Mouse (Mus musculus): ENCODE data around the gene Brpf1. TPM values are rescaled to one million over a fixed set of nuclear protein-coding genes. Genes with fewer than 3 reads are reported as not detected.

The Brpf1 gene
- polyA plus RNA-seq, 1 experiment from 2014 or later, result 20.1 TPM

DNA sequence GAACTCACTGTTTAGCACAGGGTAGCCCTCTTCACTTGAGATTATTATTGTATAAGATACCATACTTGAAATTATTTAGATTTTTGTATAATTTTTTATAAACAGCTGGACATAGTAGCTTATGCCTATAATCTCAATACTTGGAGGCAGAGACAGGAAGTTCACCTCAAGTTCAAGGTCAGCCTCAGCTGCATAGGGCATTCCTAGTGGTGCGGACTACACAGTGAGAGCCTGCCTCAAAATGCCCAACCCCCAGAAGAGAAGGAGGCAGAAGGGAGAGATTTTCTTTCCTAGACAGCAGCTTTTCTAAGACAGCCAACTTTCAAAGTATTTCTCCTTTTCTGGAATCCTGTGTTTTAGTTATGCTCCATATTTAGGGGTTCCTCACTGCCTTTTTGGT, 44.2 kb downstream of the Brpf1 start:
- Histone ChIP-seq H3K9me3 (ENCODE audit: control insufficient read depth, low read depth, low read length) (no peaks in the 10 kb centered on the region), H3K27me3 (ENCODE audit: control insufficient read depth, insufficient read depth, low read length) (no peaks in the 10 kb centered on the region), H3K4me2 (replicated peaks; ENCODE audit: low read depth, low read length) (no peak overlapping the region), H3K9ac (replicated peaks; ENCODE audit: low read depth, low read length) (no peak overlapping the region), H3K36me3 (ENCODE audit: control insufficient read depth, insufficient read depth, low read length) (no peaks in the 10 kb centered on the region), H3K4me3 (ENCODE audit: low read depth, low read length) (no peak overlapping the region), H3K27ac (ENCODE audit: low read length) (no peak overlapping the region), H3K4me1 (ENCODE audit: control insufficient read depth, insufficient read depth, low read length) (0 out of 2 replicates have a peak, but pooled peaks cover 3% of the 10 kb centered on the region)
- no peak for ATAC-seq (ENCODE audit: insufficient number of reproducible peaks, insufficient read depth, low FRiP score, low read depth)
- WGBS, result 80% methylated on average over 1 of the region's 1 CpGs

DNA sequence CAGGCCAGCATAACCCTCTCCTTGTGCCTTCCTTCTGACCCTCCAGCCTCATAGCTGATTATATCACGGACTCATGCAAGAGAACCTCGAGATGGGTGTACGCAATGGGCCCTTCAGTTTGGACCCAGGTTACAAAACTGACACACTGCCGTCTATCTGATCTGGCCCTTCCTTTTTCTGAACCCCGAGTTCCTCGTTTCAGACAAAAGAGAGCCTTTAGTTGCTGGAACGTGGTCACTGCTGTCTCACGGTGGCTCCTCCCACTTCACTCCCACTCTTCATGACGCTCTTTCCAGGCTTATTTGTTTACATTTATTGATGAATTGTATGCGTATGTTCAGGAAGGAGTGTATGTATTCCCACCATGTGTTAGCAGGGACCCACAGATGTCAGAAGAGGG, 44.7 kb downstream of the Brpf1 start:
- ATAC-seq (ENCODE audit: insufficient number of reproducible peaks, insufficient read depth, low FRiP score, low read depth), result no peak
- 46% methylated on average over 10 of the region's 10 CpGs for WGBS
- H3K27ac ChIP-seq (ENCODE audit: low read length), result no peak overlapping the region
- no peak overlapping the region for H3K4me2 ChIP-seq (replicated peaks; ENCODE audit: low read depth, low read length)
- no peak overlapping the region for H3K4me3 ChIP-seq (ENCODE audit: low read depth, low read length)
- H3K9me3 ChIP-seq (ENCODE audit: control insufficient read depth, low read depth, low read length), result no peaks in the 10 kb centered on the region
- 0 out of 2 replicates have a peak, but pooled peaks cover 3% of the 10 kb centered on the region for H3K4me1 ChIP-seq (ENCODE audit: control insufficient read depth, insufficient read depth, low read length)
- H3K36me3 ChIP-seq (ENCODE audit: control insufficient read depth, insufficient read depth, low read length), result no peaks in the 10 kb centered on the region
- no peak overlapping the region for H3K9ac ChIP-seq (replicated peaks; ENCODE audit: low read depth, low read length)
- no peaks in the 10 kb centered on the region for H3K27me3 ChIP-seq (ENCODE audit: control insufficient read depth, insufficient read depth, low read length)

DNA sequence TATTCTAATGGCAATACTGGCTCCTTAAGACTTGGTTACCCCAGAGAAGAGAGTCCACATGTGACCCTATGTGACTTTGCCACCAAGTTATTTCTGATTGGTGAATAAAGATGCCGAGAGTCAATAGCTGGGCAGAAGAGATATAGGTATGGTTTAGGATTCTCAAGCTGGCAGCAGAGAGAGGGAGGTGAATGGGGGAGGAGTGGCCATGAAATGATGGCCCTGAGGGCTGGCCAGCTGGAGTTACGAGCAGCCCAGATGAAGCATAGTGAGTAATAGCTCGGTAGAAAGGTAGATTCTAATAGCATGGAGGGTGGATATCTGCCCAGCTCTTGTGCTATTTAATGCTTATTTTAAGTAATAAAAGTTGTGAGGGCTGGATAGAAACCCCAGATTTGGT, 45.9 kb downstream of the Brpf1 start:
- no peaks in the 10 kb centered on the region for H3K27me3 ChIP-seq (ENCODE audit: control insufficient read depth, insufficient read depth, low read length)
- WGBS, result 80% methylated on average over 3 of the region's 3 CpGs
- H3K9ac ChIP-seq (replicated peaks; ENCODE audit: low read depth, low read length), result no peak overlapping the region
- no peak overlapping the region for H3K4me2 ChIP-seq (replicated peaks; ENCODE audit: low read depth, low read length)
- H3K9me3 ChIP-seq (ENCODE audit: control insufficient read depth, low read depth, low read length), result no peaks in the 10 kb centered on the region
- H3K4me3 ChIP-seq (ENCODE audit: low read depth, low read length), result no peak overlapping the region
- 0 out of 2 replicates have a peak, but pooled peaks cover 3% of the 10 kb centered on the region for H3K4me1 ChIP-seq (ENCODE audit: control insufficient read depth, insufficient read depth, low read length)
- no peaks in the 10 kb centered on the region for H3K36me3 ChIP-seq (ENCODE audit: control insufficient read depth, insufficient read depth, low read length)
- H3K27ac ChIP-seq (ENCODE audit: low read length), result no peak overlapping the region
- no peak for ATAC-seq (ENCODE audit: insufficient number of reproducible peaks, insufficient read depth, low FRiP score, low read depth)

DNA sequence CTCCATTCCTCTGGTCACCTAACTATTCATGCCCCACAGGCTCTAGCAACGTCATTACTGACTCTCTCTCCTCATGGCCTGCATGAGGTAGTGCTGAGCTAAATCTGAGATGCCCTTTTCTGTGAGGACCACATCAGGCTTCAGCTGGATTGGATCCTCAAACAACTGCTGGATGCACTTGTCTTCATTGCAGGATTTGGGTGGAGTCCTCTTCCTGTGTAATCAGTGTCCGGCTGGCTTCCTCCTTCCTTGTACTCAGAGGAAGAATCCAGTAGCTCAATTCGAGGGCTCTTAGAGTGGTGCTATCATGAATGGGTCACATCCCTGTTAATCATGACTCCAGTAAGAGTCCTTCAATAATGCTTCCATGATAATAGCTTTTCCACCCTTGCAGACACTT, 46.8 kb downstream of the Brpf1 start:
- no peak for ATAC-seq (ENCODE audit: insufficient number of reproducible peaks, insufficient read depth, low FRiP score, low read depth)
- Histone ChIP-seq H3K27me3 (ENCODE audit: control insufficient read depth, insufficient read depth, low read length) (no peaks in the 10 kb centered on the region), H3K4me2 (replicated peaks; ENCODE audit: low read depth, low read length) (no peak overlapping the region), H3K36me3 (ENCODE audit: control insufficient read depth, insufficient read depth, low read length) (no peaks in the 10 kb centered on the region), H3K4me3 (ENCODE audit: low read depth, low read length) (no peak overlapping the region), H3K9me3 (ENCODE audit: control insufficient read depth, low read depth, low read length) (no peaks in the 10 kb centered on the region), H3K27ac (ENCODE audit: low read length) (no peak overlapping the region), H3K9ac (replicated peaks; ENCODE audit: low read depth, low read length) (no peak overlapping the region), H3K4me1 (ENCODE audit: control insufficient read depth, insufficient read depth, low read length) (0 out of 2 replicates have a peak, but pooled peaks cover 3% of the 10 kb centered on the region)
- 70% methylated on average over 3 of the region's 3 CpGs for WGBS

DNA sequence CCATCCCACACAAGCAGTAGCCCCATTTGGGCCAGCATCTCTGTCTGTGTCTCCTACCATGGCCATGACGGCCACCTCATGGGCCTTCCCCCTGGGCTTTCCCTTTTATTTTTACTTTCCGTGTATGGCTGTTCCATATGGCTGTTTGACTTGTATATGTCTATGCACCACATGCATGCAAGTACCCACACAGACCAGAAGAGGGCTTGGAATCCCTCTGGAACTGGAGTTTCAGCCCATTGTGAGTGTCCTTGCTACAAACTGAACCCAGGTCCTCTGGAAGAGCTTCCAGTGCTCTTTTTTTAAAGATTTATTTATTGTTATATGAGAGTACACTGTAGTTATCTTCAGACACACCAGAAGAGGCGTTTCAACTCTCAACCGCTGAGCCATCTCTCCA, 54.5 kb downstream of the Brpf1 start:
- Histone ChIP-seq H3K36me3 (ENCODE audit: control insufficient read depth, insufficient read depth, low read length) (no peaks in the 10 kb centered on the region), H3K27me3 (ENCODE audit: control insufficient read depth, insufficient read depth, low read length) (no peaks in the 10 kb centered on the region), H3K4me3 (ENCODE audit: low read depth, low read length) (no peak overlapping the region), H3K27ac (ENCODE audit: low read length) (no peak overlapping the region), H3K4me1 (ENCODE audit: control insufficient read depth, insufficient read depth, low read length) (no peaks in the 10 kb centered on the region), H3K9ac (replicated peaks; ENCODE audit: low read depth, low read length) (no peak overlapping the region), H3K9me3 (ENCODE audit: control insufficient read depth, low read depth, low read length) (no peaks in the 10 kb centered on the region), H3K4me2 (replicated peaks; ENCODE audit: low read depth, low read length) (no peak overlapping the region)
- ATAC-seq (ENCODE audit: insufficient number of reproducible peaks, insufficient read depth, low FRiP score, low read depth), result no peak
- 73% methylated on average over 4 of the region's 4 CpGs for WGBS

DNA sequence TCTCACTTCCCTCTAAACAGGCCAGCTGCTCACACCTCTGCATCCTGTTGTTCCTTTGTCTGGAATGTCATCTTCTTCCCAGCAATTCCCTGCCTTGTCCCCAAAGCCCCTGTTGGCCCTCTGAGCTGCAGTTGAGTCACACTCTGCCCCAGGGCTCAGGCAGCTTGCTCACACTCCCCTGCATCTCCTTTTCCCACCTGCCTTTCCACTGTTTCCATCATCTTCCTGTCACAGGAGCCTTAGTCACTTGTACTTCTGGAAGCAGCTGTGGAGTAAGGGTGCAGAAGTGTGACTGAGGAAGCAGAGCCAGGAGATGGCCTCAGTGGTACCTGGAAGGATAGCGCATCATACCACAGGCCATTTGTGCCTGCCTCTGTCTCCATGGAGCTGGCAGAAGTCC, 55.3 kb downstream of the Brpf1 start:
- no peak overlapping the region for H3K4me3 ChIP-seq (ENCODE audit: low read depth, low read length)
- no peak for ATAC-seq (ENCODE audit: insufficient number of reproducible peaks, insufficient read depth, low FRiP score, low read depth)

DNA sequence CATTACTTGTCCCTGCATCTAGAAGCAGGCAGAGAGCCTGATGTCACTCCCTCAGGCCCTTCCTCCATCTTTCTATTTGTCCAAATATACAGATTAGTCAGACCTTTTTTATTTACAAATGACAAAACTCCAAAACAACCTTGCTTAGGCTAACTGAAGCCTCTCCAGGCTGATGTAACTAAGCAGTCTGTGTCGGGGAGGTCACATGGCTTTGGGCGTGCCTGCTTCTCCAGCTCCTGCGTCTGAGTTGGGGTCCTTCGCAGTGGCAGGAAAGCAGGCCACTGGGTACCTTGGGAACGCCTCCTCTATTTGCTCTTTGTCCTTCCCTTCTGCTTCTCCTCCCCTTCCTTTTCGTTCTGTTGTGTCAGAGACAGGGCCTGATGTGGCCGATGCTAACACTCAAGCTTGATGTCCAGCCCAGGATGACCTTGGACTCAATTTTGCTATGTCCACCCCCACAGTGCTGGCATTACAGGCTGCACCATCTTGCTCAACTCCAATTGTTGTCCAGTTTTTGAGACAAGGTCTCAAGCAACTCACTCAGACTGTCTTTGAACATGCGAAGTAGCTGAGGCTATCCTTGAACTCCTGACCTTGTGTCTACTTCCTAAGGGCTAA, 57.7 kb downstream of the Brpf1 start:
- H3K27ac ChIP-seq (ENCODE audit: low read length), result no peak overlapping the region
- ATAC-seq (ENCODE audit: insufficient number of reproducible peaks, insufficient read depth, low FRiP score, low read depth), result no peak
- no peak overlapping the region for H3K9ac ChIP-seq (replicated peaks; ENCODE audit: low read depth, low read length)
- no peaks in the 10 kb centered on the region for H3K27me3 ChIP-seq (ENCODE audit: control insufficient read depth, insufficient read depth, low read length)
- H3K9me3 ChIP-seq (ENCODE audit: control insufficient read depth, low read depth, low read length), result no peaks in the 10 kb centered on the region
- no peak overlapping the region for H3K4me2 ChIP-seq (replicated peaks; ENCODE audit: low read depth, low read length)
- H3K4me1 ChIP-seq (ENCODE audit: control insufficient read depth, insufficient read depth, low read length), result no peaks in the 10 kb centered on the region
- H3K36me3 ChIP-seq (ENCODE audit: control insufficient read depth, insufficient read depth, low read length), result peaks cover 15% of the 10 kb centered on the region
- WGBS, result 65% methylated on average over 8 of the region's 8 CpGs
- H3K4me3 ChIP-seq (ENCODE audit: low read depth, low read length), result no peak overlapping the region

More for the DNA sequence above, 55.3 kb downstream of the Brpf1 start:
- H3K27me3 ChIP-seq (ENCODE audit: control insufficient read depth, insufficient read depth, low read length), result no peaks in the 10 kb centered on the region
- H3K36me3 ChIP-seq (ENCODE audit: control insufficient read depth, insufficient read depth, low read length), result 0 out of 2 replicates have a peak, but pooled peaks cover 3% of the 10 kb centered on the region
- no peak overlapping the region for H3K9ac ChIP-seq (replicated peaks; ENCODE audit: low read depth, low read length)
- 90% methylated on average over 1 of the region's 1 CpGs for WGBS
- H3K27ac ChIP-seq (ENCODE audit: low read length), result no peak overlapping the region
- no peaks in the 10 kb centered on the region for H3K4me1 ChIP-seq (ENCODE audit: control insufficient read depth, insufficient read depth, low read length)
- no peaks in the 10 kb centered on the region for H3K9me3 ChIP-seq (ENCODE audit: control insufficient read depth, low read depth, low read length)
- H3K4me2 ChIP-seq (replicated peaks; ENCODE audit: low read depth, low read length), result no peak overlapping the region

DNA sequence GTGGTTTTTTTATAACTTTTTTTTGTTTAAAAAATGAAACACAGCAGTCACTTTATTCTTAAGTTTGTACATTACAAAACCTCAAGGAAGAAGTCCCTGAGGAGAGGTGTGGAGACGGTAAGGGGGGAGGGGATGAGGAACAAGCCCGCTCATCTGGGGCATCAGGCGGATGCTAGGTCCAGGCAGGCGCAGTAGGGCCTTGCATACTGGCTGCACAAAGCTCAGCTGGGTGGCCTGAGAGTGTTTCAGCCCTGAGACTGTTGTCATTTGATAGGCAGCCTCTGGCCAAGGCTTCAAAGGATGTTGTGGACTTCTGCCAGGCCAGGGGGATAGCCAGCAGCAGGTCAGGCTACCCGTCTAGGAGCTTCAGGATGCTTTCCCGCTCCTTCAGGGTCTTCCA, 59.7 kb downstream of the Brpf1 start:
- no peak overlapping the region for H3K9ac ChIP-seq (replicated peaks; ENCODE audit: low read depth, low read length)
- no peaks in the 10 kb centered on the region for H3K4me1 ChIP-seq (ENCODE audit: control insufficient read depth, insufficient read depth, low read length)
- H3K27me3 ChIP-seq (ENCODE audit: control insufficient read depth, insufficient read depth, low read length), result no peaks in the 10 kb centered on the region
- H3K4me3 ChIP-seq (ENCODE audit: low read depth, low read length), result no peak overlapping the region
- no peaks in the 10 kb centered on the region for H3K9me3 ChIP-seq (ENCODE audit: control insufficient read depth, low read depth, low read length)
- peaks cover 30% of the 10 kb centered on the region for H3K36me3 ChIP-seq (ENCODE audit: control insufficient read depth, insufficient read depth, low read length)
- ATAC-seq (ENCODE audit: insufficient number of reproducible peaks, insufficient read depth, low FRiP score, low read depth), result no peak
- H3K4me2 ChIP-seq (replicated peaks; ENCODE audit: low read depth, low read length), result no peak overlapping the region
- WGBS, result 92% methylated on average over 6 of the region's 6 CpGs
- no peak overlapping the region for H3K27ac ChIP-seq (ENCODE audit: low read length)

DNA sequence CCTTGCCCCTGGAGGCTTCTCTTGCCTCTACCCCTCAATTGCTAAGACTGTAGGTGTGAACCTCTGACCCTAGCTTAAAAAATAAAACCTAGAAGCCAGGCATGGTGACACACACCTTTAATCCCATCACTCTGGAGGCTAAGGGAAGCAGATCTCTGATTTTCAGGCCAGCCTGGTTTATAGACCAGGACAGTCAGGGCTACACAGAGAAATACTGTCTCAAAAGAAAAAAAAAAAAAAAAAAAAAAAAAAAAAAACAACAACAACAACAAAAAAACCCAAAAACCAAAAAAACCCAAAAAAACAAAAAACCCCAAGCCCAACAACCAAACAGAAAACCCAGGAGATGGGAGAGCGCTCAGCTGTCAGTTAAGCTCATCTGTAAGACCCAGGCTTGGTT, 60.6 kb downstream of the Brpf1 start:
- Histone ChIP-seq H3K9me3 (ENCODE audit: control insufficient read depth, low read depth, low read length) (no peaks in the 10 kb centered on the region), H3K4me2 (replicated peaks; ENCODE audit: low read depth, low read length) (no peak overlapping the region), H3K27ac (ENCODE audit: low read length) (no peak overlapping the region), H3K9ac (replicated peaks; ENCODE audit: low read depth, low read length) (no peak overlapping the region), H3K27me3 (ENCODE audit: control insufficient read depth, insufficient read depth, low read length) (no peaks in the 10 kb centered on the region), H3K36me3 (ENCODE audit: control insufficient read depth, insufficient read depth, low read length) (peaks cover 38% of the 10 kb centered on the region), H3K4me3 (ENCODE audit: low read depth, low read length) (no peak overlapping the region), H3K4me1 (ENCODE audit: control insufficient read depth, insufficient read depth, low read length) (no peaks in the 10 kb centered on the region)
- ATAC-seq (ENCODE audit: insufficient number of reproducible peaks, insufficient read depth, low FRiP score, low read depth), result no peak
- WGBS, result 100% methylated on average over 1 of the region's 1 CpGs
